Mouse (Mus musculus): ENCODE measurements around the gene Wdr26.

The Wdr26 gene

DNA sequence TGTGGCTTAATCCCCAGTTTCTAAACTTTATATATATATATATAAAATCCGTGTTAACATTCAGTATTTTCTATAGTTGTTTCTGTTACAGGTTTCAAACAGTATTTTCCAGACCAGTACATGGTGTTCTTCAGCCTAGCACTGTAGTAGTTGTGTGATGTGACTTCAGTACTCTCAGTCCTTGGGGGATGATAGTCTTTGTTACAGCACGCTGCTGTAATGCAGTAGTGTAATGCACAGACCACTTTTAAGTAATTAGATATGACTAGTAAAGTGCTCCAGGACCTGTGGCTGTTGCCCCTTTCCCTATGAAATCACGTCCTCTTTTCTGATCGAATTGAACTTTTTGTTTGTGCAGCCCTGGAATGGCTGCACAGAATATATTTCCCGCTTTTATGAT, 60.3 kb downstream of the Wdr26 start:
- H3K27me3 ChIP-seq (ENCODE audit: control insufficient read depth, insufficient read depth, low read length, poor library complexity, severe bottlenecking): no peaks in the 10 kb centered on the region
- DNase-seq (ENCODE audit: low read depth, low spot score): no peak
- H3K36me3 ChIP-seq (ENCODE audit: control insufficient read depth, insufficient read depth, low read length, poor library complexity, severe bottlenecking): 0 out of 2 replicates have a peak, but pooled peaks cover 3% of the 10 kb centered on the region

DNA sequence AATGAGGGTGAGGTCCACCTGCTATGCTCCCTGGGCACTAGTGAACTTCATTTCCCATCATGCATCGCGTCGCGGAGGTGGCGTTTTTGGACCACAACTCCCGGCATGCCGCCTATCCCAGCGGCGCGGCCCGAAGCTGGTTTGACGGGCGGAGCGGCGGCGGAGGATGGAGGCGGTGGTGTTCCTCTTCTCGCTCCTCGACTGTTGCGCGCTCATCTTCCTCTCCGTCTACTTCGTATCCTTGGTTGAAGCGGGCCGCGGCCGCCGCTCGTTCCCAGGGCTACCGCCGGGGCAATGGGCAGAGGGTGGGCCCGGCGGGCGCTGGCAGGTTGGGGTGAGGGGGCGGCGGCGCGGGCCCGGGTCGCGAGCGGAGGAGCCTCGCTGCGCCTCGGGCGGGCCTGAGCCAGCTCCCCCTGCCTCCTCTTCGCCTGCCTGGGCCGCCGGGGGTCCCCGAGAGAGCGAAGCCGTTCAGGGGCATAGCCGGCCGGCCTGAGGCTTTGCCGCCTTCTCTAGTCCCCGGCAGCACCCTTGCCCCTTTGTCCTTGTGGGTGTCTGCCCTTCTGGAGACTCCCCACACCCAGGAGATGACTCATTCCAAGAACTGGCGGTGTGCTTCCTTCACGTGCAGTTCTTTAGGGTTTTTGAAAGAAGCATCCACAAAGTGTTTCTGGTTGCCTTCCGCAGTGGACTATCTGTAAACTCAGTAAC, 60.8 kb downstream of the Wdr26 start:
- H3K27me3 ChIP-seq (ENCODE audit: control insufficient read depth, insufficient read depth, low read length, poor library complexity, severe bottlenecking): no peaks in the 10 kb centered on the region
- H3K36me3 ChIP-seq (ENCODE audit: control insufficient read depth, insufficient read depth, low read length, poor library complexity, severe bottlenecking): 0 out of 2 replicates have a peak, but pooled peaks cover 3% of the 10 kb centered on the region
- peak; percentile 92 for DNase-seq (ENCODE audit: low read depth, low spot score)

DNA sequence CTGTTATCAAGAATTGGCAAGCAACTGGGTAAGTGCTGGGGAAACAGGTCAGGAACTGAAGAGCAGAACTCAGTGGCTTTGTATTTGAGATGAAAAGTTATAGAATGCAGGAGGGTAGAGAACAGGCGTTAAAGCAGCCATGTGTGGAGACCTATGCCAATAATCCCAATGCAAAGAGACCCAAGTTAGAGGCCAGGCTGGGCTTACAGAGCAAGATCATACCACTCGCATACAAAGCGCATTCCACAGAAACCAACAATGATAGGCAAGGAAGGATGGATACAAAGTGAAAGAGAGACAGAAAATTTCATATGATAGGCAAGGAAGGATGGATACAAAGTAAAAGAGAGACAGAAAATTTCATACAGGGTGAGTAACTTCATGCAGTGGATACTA, 61.4 kb downstream of the Wdr26 start:
- DNase-seq (ENCODE audit: low read depth, low spot score): no peak
- no peaks in the 10 kb centered on the region for H3K27me3 ChIP-seq (ENCODE audit: control insufficient read depth, insufficient read depth, low read length, poor library complexity, severe bottlenecking)

DNA sequence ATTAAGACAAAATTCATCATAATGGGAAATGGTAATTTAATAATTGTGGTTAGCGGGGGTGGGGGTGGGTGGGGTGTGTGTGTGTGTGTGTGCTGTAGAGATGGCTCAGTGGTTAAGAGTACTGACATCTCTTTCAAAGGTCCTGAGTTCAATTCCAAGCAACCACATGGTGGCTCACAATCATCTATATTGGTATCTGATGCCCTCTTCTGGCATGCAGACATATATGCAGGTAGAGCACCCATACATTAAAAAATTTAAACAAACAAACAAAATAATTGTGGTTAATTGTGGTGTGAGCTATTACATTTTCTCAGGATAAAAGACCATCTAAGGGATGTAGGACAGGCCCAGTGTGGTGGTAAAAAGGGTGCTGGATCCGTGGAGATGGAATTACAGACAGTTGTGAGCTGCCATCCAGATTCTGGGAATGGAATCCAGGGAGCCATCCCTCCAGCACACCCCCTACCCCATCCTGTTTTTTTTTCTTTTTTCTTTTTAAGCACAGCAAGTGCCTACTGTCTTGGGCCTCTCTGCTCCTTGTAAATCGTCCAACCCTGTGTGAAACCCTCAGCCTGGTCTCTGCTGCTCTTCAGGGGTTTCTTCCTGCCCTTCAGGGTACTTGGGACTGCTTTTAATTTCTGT, 62.3 kb downstream of the Wdr26 start:
- H3K36me3 ChIP-seq (ENCODE audit: control insufficient read depth, insufficient read depth, low read length, poor library complexity, severe bottlenecking): no peaks in the 10 kb centered on the region
- no peaks in the 10 kb centered on the region for H3K27me3 ChIP-seq (ENCODE audit: control insufficient read depth, insufficient read depth, low read length, poor library complexity, severe bottlenecking)
- peak; percentile 41 for DNase-seq (ENCODE audit: low read depth, low spot score)

More for the DNA sequence above, 61.4 kb downstream of the Wdr26 start:
- no peaks in the 10 kb centered on the region for H3K36me3 ChIP-seq (ENCODE audit: control insufficient read depth, insufficient read depth, low read length, poor library complexity, severe bottlenecking)

DNA sequence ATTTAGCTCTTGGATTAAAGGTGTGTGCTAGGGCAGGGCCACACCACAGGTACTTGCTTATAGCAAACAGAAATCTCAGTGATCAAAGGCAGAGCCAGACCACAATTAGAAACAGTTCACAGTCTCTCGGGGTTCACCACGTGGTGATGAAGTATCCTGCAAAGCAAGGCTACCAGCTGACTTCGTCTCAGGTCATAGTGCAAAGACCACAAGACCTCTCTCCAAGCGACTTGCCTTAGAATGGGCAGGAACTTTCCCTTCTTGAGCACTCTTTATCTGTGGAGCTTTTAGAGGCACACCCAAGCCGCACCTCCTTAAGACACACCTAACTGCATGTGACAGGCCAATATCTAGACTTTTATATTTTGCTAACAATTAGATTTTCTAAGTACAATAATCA, 63.3 kb downstream of the Wdr26 start:
- Histone ChIP-seq H3K36me3 (ENCODE audit: control insufficient read depth, insufficient read depth, low read length, poor library complexity, severe bottlenecking) (no peaks in the 10 kb centered on the region), H3K27me3 (ENCODE audit: control insufficient read depth, insufficient read depth, low read length, poor library complexity, severe bottlenecking) (no peaks in the 10 kb centered on the region)
- DNase-seq (ENCODE audit: low read depth, low spot score): no peak

DNA sequence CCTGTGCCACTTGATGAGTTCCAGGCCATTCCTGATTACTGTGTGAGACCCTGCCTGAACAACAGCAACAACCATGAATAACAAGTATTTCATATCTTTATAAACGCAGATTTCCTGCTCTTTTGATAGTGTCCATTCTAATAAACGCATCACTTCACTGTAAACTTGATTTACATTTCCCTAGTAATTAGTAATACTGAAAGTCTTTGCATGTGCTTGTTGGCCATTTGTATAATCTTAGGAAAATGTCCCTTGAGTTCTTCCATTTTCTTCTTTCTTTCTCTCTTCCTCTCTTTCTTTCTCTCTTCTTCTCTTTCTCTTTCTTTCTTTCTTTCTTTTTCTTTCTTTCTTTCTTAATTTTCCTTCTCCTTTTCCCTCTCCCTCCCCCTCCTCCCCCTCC, 65.6 kb downstream of the Wdr26 start:
- H3K27me3 ChIP-seq (ENCODE audit: control insufficient read depth, insufficient read depth, low read length, poor library complexity, severe bottlenecking): no peaks in the 10 kb centered on the region
- DNase-seq (ENCODE audit: low read depth, low spot score): no peak
- no peaks in the 10 kb centered on the region for H3K36me3 ChIP-seq (ENCODE audit: control insufficient read depth, insufficient read depth, low read length, poor library complexity, severe bottlenecking)

DNA sequence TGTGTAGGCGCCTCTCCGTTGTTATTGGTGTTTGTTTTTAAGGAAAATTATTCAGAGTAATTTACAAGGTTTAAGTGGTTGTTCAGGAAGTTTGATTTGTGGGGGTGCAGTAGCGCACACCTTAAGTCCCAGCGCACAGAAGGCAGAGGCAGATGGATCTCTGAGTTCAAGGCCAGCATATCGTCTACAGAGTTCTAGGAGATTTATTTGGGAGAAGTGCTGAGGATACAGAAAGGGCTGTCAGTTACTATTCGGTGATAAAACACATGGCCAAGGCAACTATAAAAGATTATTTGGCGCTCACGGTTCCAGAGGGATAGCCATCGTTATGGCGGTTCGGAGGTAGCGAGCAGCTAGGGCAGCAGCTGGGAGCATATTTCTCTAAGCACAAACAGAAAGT, 66.8 kb downstream of the Wdr26 start:
- H3K36me3 ChIP-seq (ENCODE audit: control insufficient read depth, insufficient read depth, low read length, poor library complexity, severe bottlenecking): peaks cover under 1% of the 10 kb centered on the region; the same call in 1 of the 2 replicates
- no peak for DNase-seq (ENCODE audit: low read depth, low spot score)
- H3K27me3 ChIP-seq (ENCODE audit: control insufficient read depth, insufficient read depth, low read length, poor library complexity, severe bottlenecking): no peaks in the 10 kb centered on the region

DNA sequence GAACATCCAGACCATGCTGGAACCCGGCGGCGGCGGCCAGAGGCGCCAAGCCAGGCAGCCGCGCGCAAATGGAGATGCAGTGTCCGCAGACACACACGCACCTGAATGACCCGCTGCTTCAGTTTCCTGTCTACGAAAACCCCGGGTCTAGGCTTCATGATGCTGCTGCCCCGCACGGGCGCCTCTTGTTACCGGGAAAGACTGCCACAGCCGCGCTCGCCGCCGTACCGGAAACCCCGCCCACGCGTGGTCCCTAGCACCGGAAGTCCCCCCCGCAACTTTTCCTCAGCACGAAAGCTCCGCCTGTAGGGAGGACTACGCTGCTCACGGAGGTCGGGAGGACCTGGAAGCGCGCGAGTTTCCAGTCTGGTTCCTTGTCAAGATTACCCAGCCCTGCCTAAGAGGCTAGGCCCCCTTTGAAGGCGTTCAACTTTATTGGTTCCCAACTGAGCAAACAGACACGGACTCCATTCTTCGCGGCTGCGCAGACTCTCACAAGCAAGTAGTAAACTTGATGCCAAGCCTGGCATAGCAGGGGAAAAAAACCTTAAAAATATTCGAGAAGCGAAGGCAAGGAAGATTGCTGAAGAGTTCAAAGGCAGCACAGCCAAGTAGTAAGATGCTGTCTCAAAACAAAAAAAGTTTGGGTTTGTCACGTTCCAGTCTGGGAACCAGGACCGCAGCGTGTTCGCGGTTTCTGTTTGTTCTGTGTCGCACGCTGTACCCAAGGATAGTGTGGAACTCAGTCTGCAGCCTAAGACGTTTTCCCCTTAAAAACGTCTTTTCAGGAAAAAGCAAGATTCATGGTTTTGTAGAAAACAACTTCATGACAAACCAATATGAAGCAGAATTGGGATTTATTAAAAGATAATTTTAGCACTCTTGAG, 67.6 kb downstream of the Wdr26 start, which contains the start of the genes Nvl and Cnih4:
Gene Nvl, minus strand, starts transcription at position 255 of the 887 bp plus-strand sequence.
Gene Cnih4, plus strand, starts transcription at position 744 of the 887 bp plus-strand sequence.
- H3K36me3 ChIP-seq (ENCODE audit: control insufficient read depth, insufficient read depth, low read length, poor library complexity, severe bottlenecking): peaks cover 2% of the 10 kb centered on the region; the same call in 1 of the 2 replicates
- DNase-seq (ENCODE audit: low read depth, low spot score): peak; percentile 91
- H3K27me3 ChIP-seq (ENCODE audit: control insufficient read depth, insufficient read depth, low read length, poor library complexity, severe bottlenecking): no peaks in the 10 kb centered on the region

DNA sequence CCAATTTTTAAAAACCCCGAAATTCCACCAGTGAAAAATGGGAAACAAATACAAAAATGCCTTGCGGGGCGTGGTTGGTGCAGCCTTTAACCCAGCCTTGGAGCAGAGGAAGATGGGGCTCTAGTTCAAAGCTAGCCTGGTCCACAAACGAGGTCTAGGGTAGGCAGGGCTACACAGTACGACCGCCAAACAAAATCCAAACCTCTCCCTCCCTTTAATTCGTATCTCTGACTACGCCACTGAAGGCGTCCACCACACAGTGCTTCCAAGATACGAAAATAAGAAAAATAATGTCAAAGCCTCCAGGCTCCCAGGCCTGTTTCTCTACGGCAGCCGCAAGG, 68.2 kb downstream of the Wdr26 start:
- no peak for DNase-seq (ENCODE audit: low read depth, low spot score)
- peaks cover 2% of the 10 kb centered on the region; the same call in 1 of the 2 replicates for H3K36me3 ChIP-seq (ENCODE audit: control insufficient read depth, insufficient read depth, low read length, poor library complexity, severe bottlenecking)
- H3K27me3 ChIP-seq (ENCODE audit: control insufficient read depth, insufficient read depth, low read length, poor library complexity, severe bottlenecking): no peaks in the 10 kb centered on the region

DNA sequence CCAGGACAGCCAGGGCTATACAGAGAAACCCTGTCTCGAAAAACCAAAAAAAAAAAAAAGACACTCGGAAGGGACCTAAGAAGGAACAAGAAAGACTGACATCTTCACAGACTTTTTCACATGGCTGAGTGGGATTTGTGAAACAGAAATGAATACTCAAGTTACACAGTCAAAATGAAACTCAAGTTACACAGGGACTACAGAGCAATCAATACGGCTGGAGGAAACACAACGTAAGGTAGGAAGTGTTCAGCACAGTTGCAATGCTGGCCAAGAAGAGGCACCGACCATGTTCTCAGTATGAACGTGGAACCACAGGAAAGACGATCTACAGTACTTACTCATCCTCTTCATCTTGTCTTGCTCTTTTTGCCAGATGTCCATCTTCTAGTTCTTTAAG, 73.1 kb downstream of the Wdr26 start:
- peak; percentile 18 for DNase-seq (ENCODE audit: low read depth, low spot score)
- no peaks in the 10 kb centered on the region for H3K27me3 ChIP-seq (ENCODE audit: control insufficient read depth, insufficient read depth, low read length, poor library complexity, severe bottlenecking)
- H3K36me3 ChIP-seq (ENCODE audit: control insufficient read depth, insufficient read depth, low read length, poor library complexity, severe bottlenecking): peaks cover 6% of the 10 kb centered on the region; the same call in 1 of the 2 replicates

DNA sequence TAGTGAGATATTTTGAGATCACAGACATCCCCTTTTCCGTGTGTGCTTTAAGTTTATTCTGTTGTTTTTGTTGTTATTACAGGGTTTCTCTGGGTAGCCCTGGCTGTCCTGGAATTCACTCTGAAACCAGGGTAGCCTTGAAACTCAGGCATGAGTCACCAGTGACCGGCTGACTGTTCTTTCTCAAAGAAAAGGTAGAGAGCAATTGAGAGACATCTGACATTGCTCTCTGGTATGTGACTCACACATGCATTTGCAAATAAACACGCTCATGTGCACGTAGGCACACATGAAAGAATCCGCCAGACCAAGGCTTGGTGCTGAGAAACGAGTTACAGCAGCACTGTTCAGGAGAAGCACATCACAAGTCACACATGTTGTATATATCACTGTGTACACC, 79.9 kb downstream of the Wdr26 start:
- no peak for DNase-seq (ENCODE audit: low read depth, low spot score)
- H3K27me3 ChIP-seq (ENCODE audit: control insufficient read depth, insufficient read depth, low read length, poor library complexity, severe bottlenecking): no peaks in the 10 kb centered on the region
- peaks cover 6% of the 10 kb centered on the region; the same call in 1 of the 2 replicates for H3K36me3 ChIP-seq (ENCODE audit: control insufficient read depth, insufficient read depth, low read length, poor library complexity, severe bottlenecking)

DNA sequence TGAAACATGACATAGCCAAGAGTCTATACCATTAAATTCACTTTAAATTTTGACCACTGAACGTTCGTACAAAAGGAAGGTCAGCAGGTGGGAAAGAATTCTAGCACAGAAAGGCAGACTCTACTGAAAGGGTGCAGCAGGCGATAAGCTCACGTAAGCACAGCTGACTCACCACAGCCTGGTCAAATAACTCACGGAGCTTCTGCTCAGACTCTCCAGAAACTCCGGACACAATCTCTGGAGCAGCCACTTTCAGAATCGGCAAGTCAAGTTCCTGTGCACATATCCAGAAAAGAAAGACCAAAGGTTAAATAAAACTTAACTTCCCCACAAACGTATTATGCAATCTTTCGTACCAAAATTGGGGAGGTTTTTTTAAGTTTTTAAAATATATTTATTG, 85.0 kb downstream of the Wdr26 start:
- DNase-seq (ENCODE audit: low read depth, low spot score): no peak
- Histone ChIP-seq H3K27me3 (ENCODE audit: control insufficient read depth, insufficient read depth, low read length, poor library complexity, severe bottlenecking) (no peaks in the 10 kb centered on the region), H3K36me3 (ENCODE audit: control insufficient read depth, insufficient read depth, low read length, poor library complexity, severe bottlenecking) (peaks cover 13% of the 10 kb centered on the region; the same call in 1 of the 2 replicates)

DNA sequence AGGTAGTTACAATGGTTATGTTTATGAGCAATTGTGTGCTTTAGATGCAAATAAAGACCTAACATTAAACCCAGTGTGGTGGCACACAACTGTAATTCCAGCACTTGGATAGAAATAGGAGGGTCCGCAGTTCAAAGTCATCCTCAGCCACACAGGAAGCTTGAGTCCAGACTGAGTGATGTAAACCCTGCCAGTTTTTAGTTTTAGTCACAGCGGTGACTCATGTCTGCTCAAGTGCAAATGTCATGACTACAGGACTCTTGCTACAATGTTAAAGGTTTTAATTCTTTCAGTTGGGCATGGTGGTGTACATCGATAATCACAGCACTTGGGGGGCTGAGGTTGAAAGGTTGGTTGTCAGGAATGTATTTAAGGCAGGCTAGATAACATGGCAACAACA, 85.9 kb downstream of the Wdr26 start:
- no peak for DNase-seq (ENCODE audit: low read depth, low spot score)
- Histone ChIP-seq H3K27me3 (ENCODE audit: control insufficient read depth, insufficient read depth, low read length, poor library complexity, severe bottlenecking) (no peaks in the 10 kb centered on the region), H3K36me3 (ENCODE audit: control insufficient read depth, insufficient read depth, low read length, poor library complexity, severe bottlenecking) (peaks cover 15% of the 10 kb centered on the region; the same call in 1 of the 2 replicates)

DNA sequence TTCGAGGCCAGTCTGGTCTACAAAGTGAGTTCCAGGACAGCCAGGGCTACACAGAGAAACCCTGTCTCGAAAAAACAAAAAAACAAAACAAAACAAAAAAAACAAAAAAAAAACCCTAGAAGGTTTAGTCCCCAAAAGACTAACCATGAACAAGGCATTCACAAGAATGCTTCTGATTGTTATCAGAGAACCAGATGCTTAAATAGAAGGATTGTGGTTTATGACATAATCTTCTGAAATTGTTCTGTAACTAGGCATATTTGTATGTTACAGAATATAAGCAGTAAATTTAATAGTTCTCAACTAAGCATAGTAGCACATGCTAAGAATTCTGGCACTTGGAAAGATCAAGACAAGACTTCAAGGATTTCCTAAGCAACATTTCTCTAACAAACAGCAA, 87.7 kb downstream of the Wdr26 start:
- Histone ChIP-seq H3K36me3 (ENCODE audit: control insufficient read depth, insufficient read depth, low read length, poor library complexity, severe bottlenecking) (peaks cover 21% of the 10 kb centered on the region), H3K27me3 (ENCODE audit: control insufficient read depth, insufficient read depth, low read length, poor library complexity, severe bottlenecking) (no peaks in the 10 kb centered on the region)
- no peak for DNase-seq (ENCODE audit: low read depth, low spot score)
